Mouse (Mus musculus) MEL (cell line): ENCODE data around the gene Rcc1l. TPM values are rescaled to one million over a fixed set of nuclear protein-coding genes. Genes with fewer than 3 reads are reported as not detected.

Experiments
- DNase-seq: peaks from one replicate; pipeline ENCODE4 v3.0.0; 2011; ENCODE audit warnings: low read depth, low spot score
- H3K27ac ChIP-seq: 2 replicates; pipeline ENCODE4 v1.5.1; 2012; ENCODE audit warnings: low read depth, mild to moderate bottlenecking, control low read depth, low read length, moderate library complexity; ENCODE audit not compliant: control insufficient read depth
- H3K27me3 ChIP-seq, 2 experiments: fragments of 150-350 bp in 1 of 2; sonication (generic) in 1 of 2; 2 replicates each; pipeline ENCODE4 v1.6.1; 2012; ENCODE audit warnings: low read length in 2 of 2, mild to moderate bottlenecking in 2 of 2, improper control_type of control experiment in 1 of 2, moderate library complexity in 1 of 2; ENCODE audit not compliant: insufficient read depth in 2 of 2, control insufficient read depth in 1 of 2
- H3K36me3 ChIP-seq, 2 experiments: 2 replicates each; pipeline ENCODE4 v1.6.1; 2012 to 2014; ENCODE audit warnings: low read length in 2 of 2, improper control_type of control experiment in 1 of 2, inconsistent platforms in 1 of 2, mild to moderate bottlenecking in 1 of 2; ENCODE audit not compliant: insufficient read depth in 2 of 2, control insufficient read depth in 1 of 2
- H3K4me1 ChIP-seq, 2 experiments: fragments of 150-350 bp in 1 of 2; sonication (generic) in 1 of 2; 2 replicates each; pipeline ENCODE4 v1.6.1; 2012; ENCODE audit warnings: low read length in 2 of 2, improper control_type of control experiment in 1 of 2, mild to moderate bottlenecking in 1 of 2; ENCODE audit not compliant: insufficient read depth in 2 of 2, control insufficient read depth in 1 of 2
- H3K4me3 ChIP-seq, 2 experiments: fragments of 150-350 bp in 1 of 2; sonication (generic) in 1 of 2; 2 replicates each; pipeline ENCODE4 v1.5.1; 2012; ENCODE audit warnings: low read depth in 2 of 2, low read length in 2 of 2, mild to moderate bottlenecking in 2 of 2, moderate library complexity in 2 of 2, control low read depth in 1 of 2, improper control_type of control experiment in 1 of 2; ENCODE audit not compliant: control insufficient read depth in 1 of 2, insufficient read depth in 1 of 2
- H3K79me2 ChIP-seq: 2 replicates; pipeline ENCODE4 v1.6.1; 2012; ENCODE audit warnings: mild to moderate bottlenecking, low read length, moderate library complexity; ENCODE audit not compliant: control insufficient read depth, poor library complexity, insufficient read depth
- H3K9ac ChIP-seq: 2 replicates; pipeline ENCODE4 v1.6.1; 2012; ENCODE audit warnings: low read depth, mild to moderate bottlenecking, control low read depth, low read length, moderate library complexity; ENCODE audit not compliant: control insufficient read depth, poor library complexity, severe bottlenecking
- H3K9me3 ChIP-seq: fragments of 150-350 bp; sonication (generic); replicated peaks from 2 replicates; pipeline ENCODE4 v1.6.1; 2012; ENCODE audit warnings: mild to moderate bottlenecking, low read length, improper control_type of control experiment, moderate library complexity; ENCODE audit not compliant: insufficient read depth
- BHLHE40 ChIP-seq: IDR thresholded peaks from 2 replicates; pipeline ENCODE4 v1.6.1; 2012; ENCODE audit warnings: low read depth, mild to moderate bottlenecking, inconsistent platforms, low read length, improper control_type of control experiment, borderline replicate concordance
- CHD2 ChIP-seq: IDR thresholded peaks from 2 replicates; pipeline ENCODE4 v1.6.1; 2011; ENCODE audit warnings: low read length, improper control_type of control experiment
- CTCF ChIP-seq, 3 experiments: IDR thresholded peaks in 2 of 3; conservative IDR thresholded peaks in 1 of 3; 2 replicates each; pipeline ENCODE4 v1.5.1; 2011 to 2012; ENCODE audit warnings: low read length in 3 of 3, low read depth in 2 of 3, mild to moderate bottlenecking in 2 of 3, improper control_type of control experiment in 1 of 3, inconsistent platforms in 1 of 3, mixed read lengths in 1 of 3, moderate library complexity in 1 of 3; ENCODE audit not compliant: control insufficient read depth in 1 of 3, insufficient read depth in 1 of 3, poor library complexity in 1 of 3, severe bottlenecking in 1 of 3
- E2F4 ChIP-seq: IDR thresholded peaks from 2 replicates; pipeline ENCODE4 v1.6.1; 2011; ENCODE audit warnings: low read depth, low read length, improper control_type of control experiment, borderline replicate concordance
- ELF1 ChIP-seq: IDR thresholded peaks from 2 replicates; pipeline ENCODE4 v1.6.1; 2014; ENCODE audit warnings: low read depth, mild to moderate bottlenecking, inconsistent platforms, low read length, improper control_type of control experiment, moderate library complexity
- EP300 ChIP-seq, 2 experiments: IDR thresholded peaks; 2 replicates each; pipeline ENCODE4 v1.6.1; 2011; ENCODE audit warnings: improper control_type of control experiment in 2 of 2, low read length in 2 of 2, low read depth in 1 of 2, mild to moderate bottlenecking in 1 of 2
- ETS1 ChIP-seq: IDR thresholded peaks from 2 replicates; pipeline ENCODE4 v1.6.1; 2012; ENCODE audit warnings: low read depth, mild to moderate bottlenecking, inconsistent platforms, low read length, improper control_type of control experiment, moderate library complexity
- GABPA ChIP-seq: IDR thresholded peaks from 2 replicates; pipeline ENCODE4 v1.6.1; 2012; ENCODE audit warnings: low read depth, mild to moderate bottlenecking, inconsistent platforms, low read length, improper control_type of control experiment, moderate library complexity
- GATA1 ChIP-seq: IDR thresholded peaks from 2 replicates; pipeline ENCODE4 v1.6.1; 2011; ENCODE audit warnings: low read depth, low read length, improper control_type of control experiment
- HCFC1 ChIP-seq: IDR thresholded peaks from 2 replicates; pipeline ENCODE4 v1.6.1; 2012; ENCODE audit warnings: low read depth, mild to moderate bottlenecking, inconsistent platforms, low read length, improper control_type of control experiment, moderate library complexity
- JUND ChIP-seq: IDR thresholded peaks from 2 replicates; pipeline ENCODE4 v1.6.1; 2011; ENCODE audit warnings: low read depth, mild to moderate bottlenecking, improper control_type of control experiment, low read length
- KAT2A ChIP-seq: conservative IDR thresholded peaks from 2 replicates; pipeline ENCODE4 v1.6.1; 2012; ENCODE audit warnings: low read depth, low read length, improper control_type of control experiment, inconsistent platforms
- MAFK ChIP-seq: IDR thresholded peaks from 2 replicates; pipeline ENCODE4 v1.6.1; 2011; ENCODE audit warnings: low read depth, mild to moderate bottlenecking, low read length, improper control_type of control experiment, borderline replicate concordance
- MAX ChIP-seq: IDR thresholded peaks from 2 replicates; pipeline ENCODE4 v1.6.1; 2011; ENCODE audit warnings: low read length, improper control_type of control experiment
- MAZ ChIP-seq: IDR thresholded peaks from 2 replicates; pipeline ENCODE4 v1.6.1; 2012; ENCODE audit warnings: low read depth, mild to moderate bottlenecking, inconsistent platforms, low read length, improper control_type of control experiment
- MXI1 ChIP-seq: IDR thresholded peaks from 2 replicates; pipeline ENCODE4 v1.6.1; 2011; ENCODE audit warnings: mild to moderate bottlenecking, low read depth, low read length, improper control_type of control experiment
- MYB ChIP-seq: IDR thresholded peaks from 2 replicates; pipeline ENCODE4 v1.6.1; 2011; ENCODE audit warnings: mild to moderate bottlenecking, low read depth, low read length, improper control_type of control experiment
- MYC ChIP-seq: IDR thresholded peaks from 2 replicates; pipeline ENCODE4 v1.6.1; 2011; ENCODE audit warnings: low read depth, mild to moderate bottlenecking, low read length, improper control_type of control experiment, moderate library complexity
- NELFE ChIP-seq: IDR thresholded peaks from 2 replicates; pipeline ENCODE4 v1.6.1; 2011; ENCODE audit warnings: low read depth, low read length, improper control_type of control experiment
- POLR2AphosphoS2 ChIP-seq: IDR thresholded peaks from 2 replicates; pipeline ENCODE4 v1.6.1; 2011; ENCODE audit warnings: low read length, improper control_type of control experiment
- POLR2AphosphoS5 ChIP-seq: IDR thresholded peaks from 2 replicates; pipeline ENCODE4 v1.6.1; 2012; ENCODE audit warnings: low read depth, borderline replicate concordance, mild to moderate bottlenecking, inconsistent platforms, low read length, moderate library complexity, mixed read lengths
- RAD21 ChIP-seq: IDR thresholded peaks from 2 replicates; pipeline ENCODE4 v1.6.1; 2011; ENCODE audit warnings: mild to moderate bottlenecking, low read depth, low read length, improper control_type of control experiment
- RCOR1 ChIP-seq: IDR thresholded peaks from 2 replicates; pipeline ENCODE4 v1.6.1; 2012; ENCODE audit warnings: low read depth, mild to moderate bottlenecking, inconsistent platforms, low read length, improper control_type of control experiment
- SIN3A ChIP-seq: IDR thresholded peaks from 2 replicates; pipeline ENCODE4 v1.6.1; 2012; ENCODE audit warnings: low read length, improper control_type of control experiment, inconsistent platforms
- SMC3 ChIP-seq: IDR thresholded peaks from 2 replicates; pipeline ENCODE4 v1.6.1; 2011; ENCODE audit warnings: low read depth, low read length, improper control_type of control experiment
- TAL1 ChIP-seq: IDR thresholded peaks from 2 replicates; pipeline ENCODE4 v1.6.1; 2012; ENCODE audit warnings: mild to moderate bottlenecking, inconsistent platforms, low read length, moderate library complexity, mixed read lengths
- TBP ChIP-seq: IDR thresholded peaks from 2 replicates; pipeline ENCODE4 v1.8.0; 2011; ENCODE audit warnings: low read depth, low read length, improper control_type of control experiment
- TCF12 ChIP-seq: IDR thresholded peaks from 2 replicates; pipeline ENCODE4 v1.6.1; 2014; ENCODE audit warnings: low read depth, mild to moderate bottlenecking, inconsistent platforms, low read length, improper control_type of control experiment, moderate library complexity
- USF2 ChIP-seq, 2 experiments: IDR thresholded peaks; 2 replicates each; pipeline ENCODE4 v1.6.1; 2011 to 2012; ENCODE audit warnings: improper control_type of control experiment in 2 of 2, low read length in 2 of 2, borderline replicate concordance in 1 of 2, inconsistent platforms in 1 of 2, low read depth in 1 of 2, mild to moderate bottlenecking in 1 of 2; ENCODE audit not compliant: insufficient read depth in 1 of 2
- ZC3H11A ChIP-seq: IDR thresholded peaks from 2 replicates; pipeline ENCODE4 v1.6.1; 2012; ENCODE audit warnings: low read depth, mild to moderate bottlenecking, inconsistent platforms, low read length, improper control_type of control experiment
- ZMIZ1 ChIP-seq: IDR thresholded peaks from 2 replicates; pipeline ENCODE4 v1.6.1; 2012; ENCODE audit warnings: low read depth, mild to moderate bottlenecking, inconsistent platforms, low read length, improper control_type of control experiment, moderate library complexity
- ZNF384 ChIP-seq: IDR thresholded peaks from 2 replicates; pipeline ENCODE4 v1.6.1; 2012; ENCODE audit warnings: low read depth, mild to moderate bottlenecking, inconsistent platforms, low read length, improper control_type of control experiment
- polyA plus RNA-seq, 2 experiments: library from polyadenylated mRNA; stranded (reverse) in 1 of 2; unstranded in 1 of 2; fragments of >175 nt in 1 of 2; fragments of >200 nt in 1 of 2; gene quantifications; 2 replicates each; pipeline versions ENCODE4 v1.2.1 to v1.2.4; 2012; ENCODE audit warnings: low replicate concordance in 2 of 2, low read depth in 1 of 2; ENCODE audit not compliant: insufficient read length in 2 of 2, insufficient read depth in 1 of 2, missing spikeins in 1 of 2
- total RNA-seq: library from RNA; depleted of rRNA; stranded (reverse); fragments of 300-350 nt; gene quantifications from 2 replicates; pipeline ENCODE4 v1.2.3, GENCODE M21; 2012

The Rcc1l gene
- total and polyA plus RNA-seq, 3 experiments, result 51.7 to 59.1 TPM; not detected in 1

DNA sequence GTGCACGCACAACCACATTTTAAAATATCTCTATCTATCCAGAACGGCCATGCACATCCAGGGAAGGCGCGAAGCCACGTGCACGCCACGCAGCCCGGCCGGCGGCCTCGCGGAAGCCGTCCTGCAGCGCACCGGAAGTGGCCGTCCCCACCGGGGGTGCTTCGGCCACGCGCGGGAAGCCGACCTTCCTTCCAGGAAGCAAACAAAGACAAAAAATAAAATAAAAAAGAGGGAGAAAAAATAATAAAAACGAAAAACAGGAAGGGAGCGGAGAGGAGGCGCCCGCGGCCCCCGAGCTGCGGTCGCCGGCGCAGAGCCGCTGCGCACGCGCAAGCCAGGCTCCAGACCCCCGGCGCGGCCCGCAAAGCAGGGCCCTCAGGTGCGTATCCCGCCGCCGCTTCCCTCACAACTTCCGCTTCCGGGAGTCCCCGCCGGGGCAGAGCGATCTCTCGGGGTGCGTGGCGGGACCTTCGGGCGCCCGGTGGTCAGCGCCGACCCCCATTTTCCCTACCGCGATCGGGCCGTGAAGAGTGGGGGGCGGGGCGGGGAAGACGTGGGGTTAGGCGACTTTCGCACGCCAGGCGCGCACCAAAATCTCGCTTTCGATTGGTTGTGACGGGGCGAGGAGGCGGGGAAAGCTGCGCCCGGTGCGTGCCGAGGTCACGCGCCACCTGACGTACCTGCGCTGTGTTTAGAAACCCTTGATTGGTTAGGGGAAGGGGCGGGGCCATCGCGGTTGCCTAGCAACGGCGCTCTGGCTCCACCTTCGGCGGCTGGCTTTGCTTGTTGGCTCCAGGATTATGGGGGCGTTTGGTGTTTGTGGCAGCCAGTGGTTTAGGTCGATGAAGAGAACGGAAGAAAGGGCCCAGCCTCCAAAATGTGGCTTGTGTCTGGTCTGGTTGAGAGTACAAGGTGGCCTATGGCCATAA, 7.6 kb upstream of the Rcc1l start, which contains the start of gene Gtf2ird2 (continued):
- TF ChIP-seq ZMIZ1 (0 out of 2 replicates have a peak, but pooled peaks have one; percentile 70), TBP (peak; percentile 39; the same call in 1 of the 2 replicates), CHD2 (no peak), MXI1 (peak; percentile 94), HCFC1 (peak; percentile 80), MYC (peak; percentile 99), SIN3A (no peak; the same call in 1 of the 2 replicates)
- TF ChIP-seq, all 39 proteins: peak for 18

- peak overlapping the region; percentile 83 for H3K27ac ChIP-seq
- peaks cover 9% of the 10 kb centered on the region for H3K79me2 ChIP-seq
- H3K27me3 ChIP-seq, result no peaks in the 10 kb centered on the region
- peak; percentile 64 for DNase-seq
- peak overlapping the region; percentile 72 to 82 for H3K4me3 ChIP-seq
- H3K36me3 ChIP-seq, result peaks cover 0 to 12% of the 10 kb centered on the region in 2 experiments; a peak in 2 of 4 replicates
- no peaks in the 10 kb centered on the region for H3K9me3 ChIP-seq
- peaks cover 2 to 15% of the 10 kb centered on the region in 2 experiments; a peak in 2 of 4 replicates for H3K4me1 ChIP-seq
- H3K9ac ChIP-seq, result peak overlapping the region; percentile 97
- TF ChIP-seq SMC3 (0 out of 2 replicates have a peak, but pooled peaks have one; percentile 5), CTCF (IDR thresholded peaks at IDR 0.05 in 2 of 3, conservative IDR thresholded peaks at IDR 0.05 in 1 of 3; ENCODE audit: control insufficient read depth in 1 of 3, insufficient read depth in 1 of 3, low read depth in 2 of 3, low read length in 3 of 3, poor library complexity in 1 of 3, severe bottlenecking in 1 of 3) (no peak), HCFC1 (no peak), ZC3H11A (0 out of 2 replicates have a peak, but pooled peaks have one; percentile 5), TCF12 (peak; percentile 33; the same call in 1 of the 2 replicates), JUND (0 out of 2 replicates have a peak, but pooled peaks have one; percentile 44), BHLHE40 (peak; percentile 88), POLR2AphosphoS2 (no peak; the same call in 1 of the 2 replicates), GABPA (no peak), TBP (no peak), USF2 (IDR thresholded peaks at IDR 0.05; ENCODE audit: borderline replicate concordance in 1 of 2, insufficient read depth in 1 of 2, low read depth in 1 of 2, low read length in 2 of 2) (no peak), ZNF384 (no peak), EP300 (IDR thresholded peaks at IDR 0.05; ENCODE audit: low read depth in 1 of 2, low read length in 2 of 2) (peak; percentile 50 to 61), MYB (no peak), ETS1 (peak; percentile 82), KAT2A (no peak), TAL1 (peak; percentile 67), GATA1 (peak; percentile 48; the same call in 1 of the 2 replicates), MAZ (no peak), NELFE (peak; percentile 29; the same call in 1 of the 2 replicates), ZMIZ1 (peak; percentile 65), MAFK (no peak), ELF1 (no peak), MAX (peak; percentile 76), POLR2AphosphoS5 (no peak), MYC (peak; percentile 85; the same call in 1 of the 2 replicates), E2F4 (no peak), RAD21 (no peak), RCOR1 (no peak)
Observed at GRCm38 (mm10) chr5:134183162-134183561, 6.6 kb upstream of the Rcc1l start.
